Mouse (Mus musculus) brain, embryonic 14.5 days (tissue): Measurements from ENCODE around the gene 6030452D12Rik. TPM values are rescaled to one million over a fixed set of nuclear protein-coding genes. Genes with fewer than 3 reads are reported as not detected.

Experiments
- DNase-seq: peaks from one replicate; pipeline ENCODE4 v3.0.0-alpha.2; 2011; ENCODE audit warnings: low read depth
- CTCF ChIP-seq: fragments of 200-500 bp; IDR thresholded peaks from 2 replicates; pipeline ENCODE4 v1.5.1; 2012; ENCODE audit warnings: inconsistent platforms, mild to moderate bottlenecking, moderate library complexity, borderline replicate concordance; ENCODE audit not compliant: insufficient read depth, insufficient read length; ENCODE audit errors: extremely low read depth
- POLR2A ChIP-seq: fragments of 200-500 bp; IDR thresholded peaks from 2 replicates; pipeline ENCODE4 v1.6.1; 2012; ENCODE audit warnings: mild to moderate bottlenecking, inconsistent platforms, borderline replicate concordance; ENCODE audit not compliant: poor library complexity, insufficient read depth, insufficient read length, severe bottlenecking; ENCODE audit errors: extremely low read depth
- polyA plus RNA-seq: library from polyadenylated mRNA; depleted of rRNA; stranded (reverse); fragments of >200 nt; gene quantifications from 2 replicates; pipeline ENCODE4 v1.2.3, GENCODE M21; 2012

The 6030452D12Rik gene
- polyA plus RNA-seq, 1 experiment: not detected

- TF ChIP-seq POLR2A (no peak), CTCF (no peak)
- DNase-seq: no peak
These were observed 21.5 kb downstream of the 6030452D12Rik start for GRCm38 (mm10) chr8:106521845-106522244.

GRCm38 (mm10) chr8:106526725-106527124 is 26.4 kb downstream of the 6030452D12Rik start:
- no peak for DNase-seq
- TF ChIP-seq POLR2A (no peak), CTCF (no peak)

DNA sequence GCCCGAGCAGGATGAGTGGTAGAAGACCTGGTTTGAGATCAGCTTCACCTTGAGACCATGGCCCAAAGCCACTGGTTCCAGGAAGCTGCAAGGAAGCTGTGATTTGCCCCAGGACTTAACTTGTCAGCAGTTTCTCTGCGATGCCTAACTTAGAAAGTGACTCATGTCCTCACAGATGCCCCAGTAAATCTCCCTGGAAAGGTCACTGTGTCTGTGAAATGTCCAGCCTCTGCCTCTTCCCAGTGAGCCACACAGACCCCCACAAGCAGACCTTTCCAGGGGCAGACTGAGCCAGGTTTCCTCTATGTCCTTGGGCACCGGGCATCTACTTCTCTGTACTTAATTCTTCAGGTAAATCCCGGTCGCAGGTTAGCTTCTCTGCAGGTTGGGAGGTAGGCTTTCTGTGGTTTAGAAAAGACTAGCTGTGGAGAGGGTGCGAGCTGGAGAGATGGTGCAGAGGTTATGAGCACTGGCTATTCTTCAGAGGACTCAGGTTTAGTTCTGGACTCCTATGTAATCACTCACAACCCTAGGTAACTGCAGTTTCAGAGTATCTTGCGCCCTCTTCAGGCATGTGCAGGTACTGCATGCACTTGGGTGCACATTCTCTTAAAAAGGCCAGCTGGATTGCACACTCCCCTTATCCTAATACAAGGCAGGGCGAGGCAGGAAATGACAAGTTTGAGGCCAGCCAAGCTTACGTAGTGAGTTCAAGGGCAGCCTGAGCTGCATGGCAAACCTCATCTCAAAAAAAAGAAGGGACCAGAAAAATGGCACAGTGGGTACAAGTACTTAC is 27.1 kb downstream of the 6030452D12Rik start:
- TF ChIP-seq CTCF (peak; percentile 55; the same call in 1 of the 2 replicates), POLR2A (no peak)
- DNase-seq: no peak

DNA sequence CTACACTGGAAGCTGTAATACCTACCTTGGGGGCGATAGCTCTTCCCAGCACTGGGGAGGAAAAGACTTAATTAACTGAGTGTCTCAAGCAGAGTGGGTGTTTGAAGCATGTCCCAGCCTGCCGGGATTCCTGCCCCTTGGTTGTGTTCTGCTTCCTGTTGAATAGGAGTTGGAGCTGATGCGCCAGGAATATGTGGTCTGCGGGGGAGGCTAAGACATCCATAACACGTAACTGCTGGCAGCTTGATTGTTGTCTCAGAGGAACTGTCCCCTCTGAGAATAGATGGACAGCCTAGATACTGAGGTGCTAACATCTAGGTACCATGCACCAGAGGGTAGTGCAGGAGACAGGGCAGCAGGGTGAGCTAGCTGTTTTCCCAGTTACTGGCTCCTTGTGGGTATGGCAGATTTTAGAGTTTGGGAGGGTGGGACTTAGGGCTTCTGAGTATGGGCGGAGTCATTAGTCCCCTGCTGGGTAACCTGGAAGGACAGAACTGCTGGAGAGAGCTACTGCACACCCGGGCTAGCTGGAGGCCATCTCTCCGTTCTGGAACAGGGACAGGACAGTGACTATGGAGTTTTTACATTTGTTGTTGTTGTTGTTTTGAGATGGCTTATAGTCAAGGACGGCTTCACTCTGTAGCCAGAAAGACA is 28.4 kb downstream of the 6030452D12Rik start:
- TF ChIP-seq POLR2A (no peak), CTCF (no peak)
- DNase-seq: no peak

DNA sequence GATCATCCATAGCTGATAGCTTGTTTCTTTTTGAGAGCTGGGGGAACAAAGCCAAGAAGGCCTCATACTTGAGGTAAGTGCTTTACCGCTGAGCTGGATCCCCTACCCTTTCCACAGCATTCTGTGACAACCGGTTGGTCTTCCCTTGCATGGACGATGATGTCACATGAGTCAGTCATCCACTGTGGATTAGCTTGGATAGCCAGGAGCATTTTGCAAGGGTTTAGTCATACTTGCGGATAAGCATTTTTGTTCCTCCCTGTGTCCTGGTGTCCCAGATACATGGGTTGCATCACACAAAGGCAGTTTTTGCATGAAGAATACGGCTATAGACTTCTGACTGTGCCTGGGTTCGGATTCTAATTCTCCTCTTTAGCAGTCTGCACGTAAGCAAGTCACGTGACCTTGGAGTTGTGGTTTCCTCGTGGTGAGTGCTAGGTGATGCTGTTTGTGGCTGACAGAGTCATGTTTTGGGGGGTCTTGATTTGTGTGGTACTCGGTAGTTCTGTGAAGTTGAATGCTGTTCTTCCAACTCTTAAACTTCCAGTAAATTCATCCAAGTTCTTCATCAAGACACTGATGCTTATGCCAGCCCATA is 29.7 kb downstream of the 6030452D12Rik start:
- TF ChIP-seq CTCF (no peak), POLR2A (no peak)
- DNase-seq: no peak

- no peak for TF ChIP-seq POLR2A
- peak; percentile 58 for TF ChIP-seq CTCF
These were observed 30.2 kb downstream of the 6030452D12Rik start for GRCm38 (mm10) chr8:106530566-106530965.

GRCm38 (mm10) chr8:106533709-106534108 is 33.4 kb downstream of the 6030452D12Rik start:
- TF ChIP-seq POLR2A: no peak
- no peak for DNase-seq

More at GRCm38 (mm10) chr8:106530566-106530965, 30.2 kb downstream of the 6030452D12Rik start:
- DNase-seq: no peak

DNA sequence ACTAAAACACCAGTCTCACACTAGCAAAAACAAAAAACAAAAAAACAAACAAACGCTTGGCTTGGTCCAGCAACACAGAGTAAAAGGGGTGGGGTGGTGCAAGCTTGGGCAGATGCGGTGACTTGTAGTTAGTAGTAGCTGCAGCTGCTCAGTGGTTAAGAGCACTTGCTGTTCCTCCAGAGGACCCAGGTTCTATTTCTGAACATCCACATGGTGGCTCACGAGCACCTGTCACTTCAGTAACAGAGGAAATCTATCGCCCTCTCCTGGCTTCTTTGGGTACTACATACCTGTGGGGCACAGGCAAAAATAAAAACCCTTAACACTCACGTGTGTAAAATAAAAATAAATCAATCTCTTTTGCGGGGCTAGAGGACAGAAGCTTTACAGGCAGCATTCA is 34.1 kb downstream of the 6030452D12Rik start:
- TF ChIP-seq POLR2A: no peak
- peak; percentile 53; the same call in 1 of the 2 replicates for TF ChIP-seq CTCF
- peak; percentile 62 for DNase-seq

DNA sequence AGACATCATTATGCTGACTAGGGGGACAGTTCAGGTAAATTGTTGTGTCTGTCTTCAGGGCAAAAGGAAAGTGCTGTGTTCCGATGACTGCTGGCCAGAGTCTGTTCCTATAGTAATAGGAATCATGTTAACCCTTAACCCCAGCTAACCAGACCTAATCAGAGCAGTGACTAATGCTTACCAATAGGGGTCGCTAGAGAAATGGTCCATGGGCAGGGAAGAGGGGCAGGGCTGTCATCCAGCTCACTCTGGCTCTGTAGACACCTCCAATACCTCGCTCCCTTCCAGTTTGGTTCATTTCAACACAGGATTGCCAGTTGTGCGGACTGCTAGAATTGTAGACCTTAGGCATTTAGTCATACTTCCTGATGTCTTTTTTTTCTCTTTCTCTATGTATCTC is 35.1 kb downstream of the 6030452D12Rik start:
- DNase-seq: no peak
- TF ChIP-seq POLR2A (no peak), CTCF (0 out of 2 replicates have a peak, but pooled peaks have one; percentile 28)

DNA sequence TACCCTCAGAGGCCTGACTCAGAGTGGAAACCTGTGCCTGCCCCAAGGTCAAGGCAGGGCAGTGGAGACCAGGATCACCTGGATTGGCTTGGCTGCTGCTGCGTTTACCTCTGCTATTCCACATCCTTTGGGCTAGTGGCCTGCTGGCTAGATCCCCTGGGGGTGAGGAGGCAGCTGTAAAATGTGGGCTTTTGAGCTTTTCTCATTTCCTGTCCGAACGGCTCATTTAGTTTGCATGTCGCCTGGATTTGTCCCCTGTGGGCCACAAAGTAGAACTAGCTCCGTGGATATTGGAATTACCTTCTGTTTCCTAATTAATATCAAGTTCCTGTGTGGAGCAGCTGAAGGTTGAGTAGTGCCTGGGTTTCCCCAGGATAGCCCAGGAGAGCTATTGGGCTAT is 38.9 kb downstream of the 6030452D12Rik start:
- DNase-seq: no peak
- TF ChIP-seq CTCF (no peak), POLR2A (no peak)

GRCm38 (mm10) chr8:106541002-106541401 is 40.7 kb downstream of the 6030452D12Rik start:
- TF ChIP-seq POLR2A (no peak), CTCF (no peak)
- DNase-seq: no peak
